ENCODE assay signal across 9 mouse cellular contexts in the genomic region with DNA sequence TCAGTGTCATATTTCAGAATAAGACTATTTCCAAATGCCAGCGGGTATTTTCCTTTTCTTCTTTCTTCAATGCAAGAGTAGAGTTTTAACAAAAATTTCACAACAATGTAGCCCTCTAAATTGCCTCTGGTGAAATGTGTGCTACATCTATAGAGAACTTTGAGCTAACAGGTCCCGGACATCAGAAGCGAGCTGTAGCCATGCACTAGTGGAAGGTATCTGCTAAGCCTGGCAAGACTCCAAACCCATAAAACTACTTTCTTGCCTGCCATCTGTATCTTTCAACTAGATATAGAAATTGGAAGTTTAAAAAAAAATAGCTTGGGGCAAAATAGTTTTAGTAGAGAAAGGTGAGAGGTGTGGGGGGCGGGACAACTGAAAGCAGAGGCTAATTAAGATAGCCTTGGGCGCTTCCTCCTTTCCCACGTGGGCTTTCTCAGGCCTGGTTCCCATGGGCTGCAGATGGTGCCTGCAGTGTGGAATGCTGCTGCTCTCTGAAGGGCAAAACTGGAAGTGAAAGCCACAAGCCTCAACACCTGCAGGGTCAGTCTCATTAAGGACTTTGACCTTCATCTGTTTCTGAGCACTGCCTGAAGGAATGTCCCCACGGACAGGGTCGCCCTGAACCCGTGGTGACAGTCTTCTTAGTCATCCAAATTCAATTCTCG.
DNase-seq lines count a peak whose midpoint lies in the region; ATAC-seq and TF ChIP-seq lines count a peak whose summit lies in the region.
"Had no signal": no experiment of that assay in that cellular context is flagged by ENCODE, and none has a peak within 500 bp of the region (broad histone marks: within the 10 kb centered on the region; RNA-seq: fewer than 3 reads in every experiment).

No protein-coding gene starts in this region.

- no peaks in the 10 kb centered on the region for H3K36me3 ChIP-seq in limb, embryonic 14.5 days (ENCODE audit: control insufficient read depth, insufficient read depth, low read length)
- H3K36me3 ChIP-seq: liver, embryonic 15.5 days had no signal

- no peak for TF ChIP-seq POLR2A in limb, embryonic 14.5 days (IDR thresholded peaks at IDR 0.05; ENCODE audit: borderline replicate concordance, extremely low read depth, insufficient read depth, insufficient read length)

- no peaks in the 10 kb centered on the region for H3K9me3 ChIP-seq in limb, embryonic 14.5 days (ENCODE audit: control insufficient read depth, low read length)
- H3K9me3 ChIP-seq: liver, embryonic 15.5 days had no signal

- H3K4me2 ChIP-seq in limb, embryonic 14.5 days (replicated peaks; ENCODE audit: low read depth, low read length, severe bottlenecking): peak overlapping the region; percentile 32
- H3K4me2 ChIP-seq: liver, embryonic 15.5 days had no signal

- H3K9ac ChIP-seq in limb, embryonic 14.5 days (ENCODE audit: low read depth, low read length, severe bottlenecking): no peak overlapping the region
- H3K9ac ChIP-seq: liver, embryonic 15.5 days had no signal

- no peak overlapping the region for H3K27ac ChIP-seq in limb, embryonic 14.5 days (replicated peaks; ENCODE audit: low read depth, low read length)
- H3K27ac ChIP-seq: liver, embryonic 15.5 days had no signal

- 0 out of 2 replicates have a peak, but pooled peaks cover 7% of the 10 kb centered on the region for H3K4me1 ChIP-seq in limb, embryonic 14.5 days (ENCODE audit: control insufficient read depth, insufficient read depth, low read length)
- H3K4me1 ChIP-seq: liver, embryonic 15.5 days had no signal

- ATAC-seq in limb, embryonic 14.5 days (ENCODE audit: low FRiP score, low read depth): peak; percentile 79

- H3K4me3 ChIP-seq in limb, embryonic 14.5 days (replicated peaks; ENCODE audit: low read length): no peak overlapping the region
- H3K4me3 ChIP-seq: liver, embryonic 15.5 days had no signal

- peak; percentile 21 for DNase-seq in kidney, adult 11 months
- no peak for DNase-seq in kidney, adult 18-20 months
- DNase-seq in R1 (ENCODE audit: low read depth, low spot score): peak; percentile 44
- DNase-seq in fibroblast of lung, adult 2 months (ENCODE audit: low read depth): peak; percentile 2
- DNase-seq in limb, embryonic 14.5 days (ENCODE audit: low spot score): peak; percentile 76
- DNase-seq in ovary, postnatal 36 days (ENCODE audit: low spot score): no peak
- DNase-seq in layer of hippocampus, postnatal 36 days: no peak
- DNase-seq in layer of hippocampus, adult 8-10 months (ENCODE audit: low spot score in 2 of 2): no peak

- H3K27me3 ChIP-seq in limb, embryonic 14.5 days (ENCODE audit: control insufficient read depth, insufficient read depth, low read length): no peaks in the 10 kb centered on the region
- H3K27me3 ChIP-seq: liver, embryonic 15.5 days had no signal

- 12% methylated on average over 10 of the region's 10 CpGs for WGBS in limb, embryonic 14.5 days

Comparison
In these comparisons a context has a peak if more than half of its experiments do, and no peak if none do; other contexts are left out.
1. DNase-seq: peak in kidney, adult 11 months (single experiment), R1 (single experiment), fibroblast of lung, adult 2 months (single experiment) and limb, embryonic 14.5 days (single experiment); none in kidney, adult 18-20 months (single experiment), ovary, postnatal 36 days (single experiment), layer of hippocampus, postnatal 36 days (0 of 2) and layer of hippocampus, adult 8-10 months (0 of 2).